Mouse (Mus musculus): Measurements from ENCODE around the gene Ptprm. TPM values are rescaled to one million over a fixed set of nuclear protein-coding genes. Genes with fewer than 3 reads are reported as not detected.

Gene Ptprm
- total and polyA plus RNA-seq, 3 experiments: not detected

GRCm38 (mm10) chr17:67159611-67160010 is 194.6 kb downstream of the Ptprm start:
- Histone ChIP-seq H3K9me3 (replicated peaks; ENCODE audit: insufficient read depth, low read length) (no peaks in the 10 kb centered on the region), H3K27me3 (ENCODE audit: control insufficient read depth in 1 of 2, insufficient read depth in 2 of 2, low read length in 2 of 2) (no peaks in the 10 kb centered on the region), H3K4me1 (ENCODE audit: control insufficient read depth in 1 of 2, insufficient read depth in 2 of 2, low read length in 2 of 2) (no peaks in the 10 kb centered on the region), H3K27ac (ENCODE audit: control insufficient read depth, low read depth, low read length) (no peak overlapping the region), H3K36me3 (ENCODE audit: control insufficient read depth in 1 of 2, insufficient read depth in 2 of 2, low read length in 2 of 2) (no peaks in the 10 kb centered on the region), H3K79me2 (ENCODE audit: control insufficient read depth, insufficient read depth, low read length, poor library complexity) (no peaks in the 10 kb centered on the region), H3K4me3 (ENCODE audit: control insufficient read depth in 1 of 2, insufficient read depth in 1 of 2, low read depth in 2 of 2, low read length in 2 of 2) (no peak overlapping the region), H3K9ac (ENCODE audit: control insufficient read depth, low read depth, low read length, poor library complexity, severe bottlenecking) (no peak overlapping the region)
- TF ChIP-seq MYB (IDR thresholded peaks at IDR 0.05; ENCODE audit: low read depth, low read length): no peak
- TF ChIP-seq TCF12 (IDR thresholded peaks at IDR 0.05; ENCODE audit: low read depth, low read length): no peak
- TF ChIP-seq SIN3A (IDR thresholded peaks at IDR 0.05; ENCODE audit: low read length): no peak
- TF ChIP-seq E2F4 (IDR thresholded peaks at IDR 0.05; ENCODE audit: borderline replicate concordance, low read depth, low read length): no peak
- no peak for TF ChIP-seq NELFE (IDR thresholded peaks at IDR 0.05; ENCODE audit: low read depth, low read length)
- TF ChIP-seq JUND (IDR thresholded peaks at IDR 0.05; ENCODE audit: low read depth, low read length): no peak
- TF ChIP-seq MXI1 (IDR thresholded peaks at IDR 0.05; ENCODE audit: low read depth, low read length): no peak
- no peak for TF ChIP-seq ZNF384 (IDR thresholded peaks at IDR 0.05; ENCODE audit: low read depth, low read length)
- no peak for TF ChIP-seq POLR2A (IDR thresholded peaks at IDR 0.05; ENCODE audit: control insufficient read depth in 1 of 2, insufficient read depth in 1 of 2, low read depth in 1 of 2, low read length in 2 of 2, poor library complexity in 1 of 2)
- TF ChIP-seq MAFK (IDR thresholded peaks at IDR 0.05; ENCODE audit: borderline replicate concordance, low read depth, low read length): no peak
- TF ChIP-seq BHLHE40 (IDR thresholded peaks at IDR 0.05; ENCODE audit: borderline replicate concordance, low read depth, low read length): no peak
- TF ChIP-seq EP300 (IDR thresholded peaks at IDR 0.05; ENCODE audit: low read depth in 1 of 2, low read length in 2 of 2): no peak
- no peak for TF ChIP-seq POLR2AphosphoS5 (IDR thresholded peaks at IDR 0.05; ENCODE audit: borderline replicate concordance, low read depth, low read length)
- no peak for TF ChIP-seq MAX (IDR thresholded peaks at IDR 0.05; ENCODE audit: low read length)
- no peak for TF ChIP-seq ZMIZ1 (IDR thresholded peaks at IDR 0.05; ENCODE audit: low read depth, low read length)
- TF ChIP-seq USF2 (IDR thresholded peaks at IDR 0.05; ENCODE audit: borderline replicate concordance in 1 of 2, insufficient read depth in 1 of 2, low read depth in 1 of 2, low read length in 2 of 2): no peak
- no peak for TF ChIP-seq ELF1 (IDR thresholded peaks at IDR 0.05; ENCODE audit: low read depth, low read length)
- no peak for TF ChIP-seq USF1 (IDR thresholded peaks at IDR 0.05; ENCODE audit: low read depth, low read length)
- TF ChIP-seq CHD2 (IDR thresholded peaks at IDR 0.05; ENCODE audit: low read length): no peak
- no peak for TF ChIP-seq CHD1 (IDR thresholded peaks at IDR 0.05; ENCODE audit: low read depth, low read length)
- no peak for DNase-seq (ENCODE audit: low read depth, low spot score)

- H3K27me3 ChIP-seq (ENCODE audit: control insufficient read depth in 1 of 2, insufficient read depth in 2 of 2, low read length in 2 of 2): no peaks in the 10 kb centered on the region
- DNase-seq (ENCODE audit: low read depth, low spot score): no peak
- TF ChIP-seq MAX (IDR thresholded peaks at IDR 0.05; ENCODE audit: low read length) (no peak), CHD1 (IDR thresholded peaks at IDR 0.05; ENCODE audit: low read depth, low read length) (no peak), MYC (IDR thresholded peaks at IDR 0.05; ENCODE audit: low read depth, low read length) (no peak), SMC3 (IDR thresholded peaks at IDR 0.05; ENCODE audit: low read depth, low read length) (no peak), GATA1 (IDR thresholded peaks at IDR 0.05; ENCODE audit: low read depth, low read length) (no peak), POLR2AphosphoS5 (IDR thresholded peaks at IDR 0.05; ENCODE audit: borderline replicate concordance, low read depth, low read length) (no peak), TBP (IDR thresholded peaks at IDR 0.05; ENCODE audit: low read depth, low read length) (no peak)
- H3K79me2 ChIP-seq (ENCODE audit: control insufficient read depth, insufficient read depth, low read length, poor library complexity): no peaks in the 10 kb centered on the region
- H3K4me1 ChIP-seq (ENCODE audit: control insufficient read depth in 1 of 2, insufficient read depth in 2 of 2, low read length in 2 of 2): no peaks in the 10 kb centered on the region
- H3K27ac ChIP-seq (ENCODE audit: control insufficient read depth, low read depth, low read length): no peak overlapping the region
- H3K4me3 ChIP-seq (ENCODE audit: control insufficient read depth in 1 of 2, insufficient read depth in 1 of 2, low read depth in 2 of 2, low read length in 2 of 2): no peak overlapping the region
- H3K9me3 ChIP-seq (replicated peaks; ENCODE audit: insufficient read depth, low read length): no peaks in the 10 kb centered on the region
- no peaks in the 10 kb centered on the region for H3K36me3 ChIP-seq (ENCODE audit: control insufficient read depth in 1 of 2, insufficient read depth in 2 of 2, low read length in 2 of 2)
- H3K9ac ChIP-seq (ENCODE audit: control insufficient read depth, low read depth, low read length, poor library complexity, severe bottlenecking): no peak overlapping the region
Observed at GRCm38 (mm10) chr17:67157089-67157752, 197.0 kb downstream of the Ptprm start.
